8 mouse cellular contexts compared by ENCODE assay signal in genomic region chr1:72306241-72306640, GRCm38 (mm10). TPM values are rescaled to one million over a fixed set of nuclear protein-coding genes. Genes with fewer than 3 reads are reported as not detected.
A peak's percentile ranks its signal among the peaks of the same experiment; 100 is the strongest.
DNase-seq lines count a peak whose midpoint lies in the region; ATAC-seq and TF ChIP-seq lines count a peak whose summit lies in the region.

No protein-coding gene starts in this region.

- no peaks in the 10 kb centered on the region; the same call in 1 of the 2 replicates for H3K4me1 ChIP-seq in heart, postnatal 0 days (ENCODE audit: control insufficient read depth, insufficient read depth)
- no peaks in the 10 kb centered on the region; the same call in 1 of the 2 replicates for H3K4me1 ChIP-seq in hindbrain, embryonic 11.5 days (replicated peaks; ENCODE audit: control insufficient read depth, insufficient read depth, low read length)
- H3K4me1 ChIP-seq in midbrain, embryonic 12.5 days = peaks cover 14% of the 10 kb centered on the region

- TF ChIP-seq EP300 in heart, postnatal 0 days (IDR thresholded peaks at IDR 0.05; ENCODE audit: low read depth) = no peak

- no peak for DNase-seq in heart, postnatal 0 days (ENCODE audit: low spot score)
- no peak for DNase-seq in heart, postnatal 4 days
- peak; percentile 35 for DNase-seq in embryo, embryonic 10.5 days (ENCODE audit: low spot score)
- DNase-seq in hindbrain, embryonic 11.5 days (ENCODE audit: low spot score) = peak; percentile 34
- DNase-seq in cerebellum, adult 9-11 months = no peak
- DNase-seq in cerebellum, postnatal 4 days (ENCODE audit: low spot score in 2 of 2) = no peak

- WGBS in heart, postnatal 0 days = 51% methylated on average over 3 of the region's 3 CpGs
- 59% methylated on average over 3 of the region's 3 CpGs for WGBS in hindbrain, embryonic 11.5 days
- WGBS in midbrain, embryonic 12.5 days = 60% methylated on average over 3 of the region's 3 CpGs

- no peaks in the 10 kb centered on the region for H3K27me3 ChIP-seq in heart, postnatal 0 days (ENCODE audit: control insufficient read depth, insufficient read depth, low read length)
- H3K27me3 ChIP-seq in hindbrain, embryonic 11.5 days (ENCODE audit: control insufficient read depth, insufficient read depth, low read length) = no peaks in the 10 kb centered on the region
- H3K27me3 ChIP-seq in midbrain, embryonic 12.5 days = no peaks in the 10 kb centered on the region

- no peak for TF ChIP-seq CTCF in heart, postnatal 0 days (IDR thresholded peaks at IDR 0.05; ENCODE audit: low read depth)

- peak overlapping the region; percentile 80 for H3K4me2 ChIP-seq in heart, postnatal 0 days (ENCODE audit: low read depth, low read length)
- H3K4me2 ChIP-seq in hindbrain, embryonic 11.5 days (replicated peaks; ENCODE audit: low read depth, low read length) = no peak overlapping the region
- peak overlapping the region; percentile 57; the same call in 1 of the 2 replicates for H3K4me2 ChIP-seq in midbrain, embryonic 12.5 days (replicated peaks)

- no peak overlapping the region for H3K9ac ChIP-seq in heart, postnatal 0 days (replicated peaks; ENCODE audit: low read depth, low read length)
- no peak overlapping the region for H3K9ac ChIP-seq in hindbrain, embryonic 11.5 days (ENCODE audit: low read depth, low read length)
- H3K9ac ChIP-seq in midbrain, embryonic 12.5 days (replicated peaks) = no peak overlapping the region

- no peaks in the 10 kb centered on the region for H3K36me3 ChIP-seq in heart, postnatal 0 days (replicated peaks; ENCODE audit: control insufficient read depth, insufficient read depth, low read length)
- H3K36me3 ChIP-seq in hindbrain, embryonic 11.5 days (ENCODE audit: control insufficient read depth, insufficient read depth, low read length) = no peaks in the 10 kb centered on the region
- H3K36me3 ChIP-seq in midbrain, embryonic 12.5 days = no peaks in the 10 kb centered on the region

- ATAC-seq in heart, postnatal 0 days (ENCODE audit: insufficient read depth, low read depth) = no peak
- no peak for ATAC-seq in hindbrain, embryonic 11.5 days (ENCODE audit: low FRiP score)
- no peak for ATAC-seq in midbrain, embryonic 12.5 days (ENCODE audit: low FRiP score, low read depth)
- ATAC-seq in activated CD4-positive, CD25-positive, alpha-beta regulatory T cell, adult 4 months = no peak

- no peak overlapping the region for H3K27ac ChIP-seq in heart, postnatal 0 days (ENCODE audit: low read depth)
- H3K27ac ChIP-seq in hindbrain, embryonic 11.5 days (ENCODE audit: low read depth, low read length) = no peak overlapping the region
- 0 out of 2 replicates have a peak overlapping the region, but pooled peaks have one; percentile 20 for H3K27ac ChIP-seq in midbrain, embryonic 12.5 days (replicated peaks)

- H3K4me3 ChIP-seq in heart, postnatal 0 days (ENCODE audit: low read depth, low read length) = peak overlapping the region; percentile 72; the same call in 1 of the 2 replicates
- no peak overlapping the region for H3K4me3 ChIP-seq in hindbrain, embryonic 11.5 days (ENCODE audit: low read depth, low read length)
- no peak overlapping the region for H3K4me3 ChIP-seq in midbrain, embryonic 12.5 days

- H3K9me3 ChIP-seq in heart, postnatal 0 days (replicated peaks; ENCODE audit: control insufficient read depth, low read length) = no peaks in the 10 kb centered on the region
- H3K9me3 ChIP-seq in hindbrain, embryonic 11.5 days (ENCODE audit: control insufficient read depth, low read length) = no peaks in the 10 kb centered on the region
- no peaks in the 10 kb centered on the region for H3K9me3 ChIP-seq in midbrain, embryonic 12.5 days

RNA-seq across cellular contexts. Expression of gene Xrcc5, which starts 1.0 kb away (rescaled TPM):
- total RNA-seq in heart, postnatal 0 days (2014; rRNA removed; ENCODE audit: low replicate concordance) = 12.6 and 14.5 TPM in 2 replicates
- 12.9 and 13.9 TPM in 2 replicates for polyA plus RNA-seq in heart, postnatal 0 days (2015; fragmentation: Nextera tagmentation; extraction: Ambion mirVana)
- total RNA-seq in heart, postnatal 4 days (2021) = 10 to 100 TPM; 14.6 to 14.7 TPM
- 53.2 and 57.5 TPM in 2 replicates for polyA plus RNA-seq in hindbrain, embryonic 11.5 days (2014; fragmentation: Nextera tagmentation; extraction: Ambion mirVana)
- 39.9 and 42.3 TPM in 2 replicates for polyA plus RNA-seq in midbrain, embryonic 12.5 days (2016; fragmentation: Nextera tagmentation; extraction: Ambion mirVana)
- polyA plus RNA-seq in activated CD4-positive, CD25-positive, alpha-beta regulatory T cell, adult 4 months (2017; shearing (Covaris generic)) = 10 to 100 TPM; 28.3 to 31.8 TPM

RNA-seq across cellular contexts. Expression of gene Tmem169, which starts 22.1 kb away (rescaled TPM):
- total RNA-seq in heart, postnatal 0 days (2014; rRNA removed; ENCODE audit: low replicate concordance) = not detected in 2 replicates
- polyA plus RNA-seq in heart, postnatal 0 days (2015; fragmentation: Nextera tagmentation; extraction: Ambion mirVana) = 0.12 TPM in 1 of 2 replicates, not detected in the other
- total RNA-seq in heart, postnatal 4 days (2021) = under 1 TPM; 0.12 to 0.16 TPM
- polyA plus RNA-seq in hindbrain, embryonic 11.5 days (2014; fragmentation: Nextera tagmentation; extraction: Ambion mirVana) = 25.5 TPM in 2 replicates
- polyA plus RNA-seq in midbrain, embryonic 12.5 days (2016; fragmentation: Nextera tagmentation; extraction: Ambion mirVana) = 23.2 and 25.4 TPM in 2 replicates
- under 1 TPM in 1 of 2 experiments, not detected in 1; 0.15 TPM for polyA plus RNA-seq in activated CD4-positive, CD25-positive, alpha-beta regulatory T cell, adult 4 months (2017; shearing (Covaris generic))

RNA-seq across cellular contexts. Expression of gene Pecr, which starts 22.1 kb away (rescaled TPM):
- 0.95 and 8.1 TPM in 2 replicates for total RNA-seq in heart, postnatal 0 days (2014; rRNA removed; ENCODE audit: low replicate concordance)
- 31.1 and 31.7 TPM in 2 replicates for polyA plus RNA-seq in heart, postnatal 0 days (2015; fragmentation: Nextera tagmentation; extraction: Ambion mirVana)
- total RNA-seq in heart, postnatal 4 days (2021) = 10 to 100 TPM; 11.7 to 12.1 TPM
- polyA plus RNA-seq in hindbrain, embryonic 11.5 days (2014; fragmentation: Nextera tagmentation; extraction: Ambion mirVana) = 14.0 and 16.4 TPM in 2 replicates
- polyA plus RNA-seq in midbrain, embryonic 12.5 days (2016; fragmentation: Nextera tagmentation; extraction: Ambion mirVana) = 12.7 and 12.8 TPM in 2 replicates
- polyA plus RNA-seq in activated CD4-positive, CD25-positive, alpha-beta regulatory T cell, adult 4 months (2017; shearing (Covaris generic)) = 1 to 10 TPM; 3.8 to 4.8 TPM

Comparison
In these comparisons a context has a peak if more than half of its experiments do, and no peak if none do; other contexts are left out.
1. DNase-seq: peak in embryo, embryonic 10.5 days (single experiment) and hindbrain, embryonic 11.5 days (single experiment); none in heart, postnatal 0 days (single experiment), heart, postnatal 4 days (single experiment), cerebellum, adult 9-11 months (single experiment) and cerebellum, postnatal 4 days (0 of 2).
2. RNA of gene Tmem169, which starts 22.1 kb away (polyA plus RNA-seq): 25.5 TPM in hindbrain, embryonic 11.5 days and 23.2 to 25.4 TPM in midbrain, embryonic 12.5 days; 0.15 TPM in activated CD4-positive, CD25-positive, alpha-beta regulatory T cell, adult 4 months and 0.12 TPM in heart, postnatal 0 days; every median in the first group is over 10 times any median in the second.